Mouse (Mus musculus) CH12.LX (cell line): ENCODE data around the gene Slc16a5. TPM values are rescaled to one million over a fixed set of nuclear protein-coding genes. Genes with fewer than 3 reads are reported as not detected.
A peak's percentile ranks its signal among the peaks of the same experiment; 100 is the strongest.

ENCODE experiments used
- DNase-seq: peaks from one replicate; pipeline ENCODE4 v3.0.0-alpha.2; 2013; ENCODE audit errors: extremely low read depth
- H3K27ac ChIP-seq: 2 replicates; pipeline ENCODE4 v1.5.1; 2012; ENCODE audit warnings: low read depth, mild to moderate bottlenecking, control low read depth, moderate library complexity; ENCODE audit not compliant: insufficient read depth
- H3K27me3 ChIP-seq: replicated peaks from 2 replicates; pipeline ENCODE3; 2012; ENCODE audit warnings: inconsistent platforms
- H3K36me3 ChIP-seq, 2 experiments: replicated peaks in 1 of 2; 2 replicates each; pipeline versions ENCODE3 to v1.6.1; 2012; ENCODE audit warnings: inconsistent platforms in 1 of 2, low read length in 1 of 2, mild to moderate bottlenecking in 1 of 2, mixed read lengths in 1 of 2, moderate library complexity in 1 of 2; ENCODE audit not compliant: control insufficient read depth in 1 of 2, insufficient read depth in 1 of 2
- H3K4me1 ChIP-seq, 2 experiments: 2 replicates each; pipeline ENCODE4 v1.6.1; 2012; ENCODE audit warnings: inconsistent platforms in 1 of 2, moderate library complexity in 1 of 2; ENCODE audit not compliant: insufficient read depth in 2 of 2, control insufficient read depth in 1 of 2
- H3K4me2 ChIP-seq: 2 replicates; pipeline ENCODE4 v1.6.1; 2012; ENCODE audit warnings: low read depth, mild to moderate bottlenecking, control low read depth; ENCODE audit not compliant: poor library complexity, insufficient read depth, severe bottlenecking
- H3K4me3 ChIP-seq, 3 experiments: fragments of 150-350 bp in 1 of 3; sonication (generic) in 1 of 3; replicated peaks in 1 of 3; 2 replicates each; pipeline versions ENCODE3 to v1.5.1; 2011 to 2012; ENCODE audit warnings: low read depth in 2 of 3, low read length in 2 of 3, mild to moderate bottlenecking in 2 of 3, moderate library complexity in 2 of 3, control low read depth in 1 of 3, improper control_type of control experiment in 1 of 3, inconsistent platforms in 1 of 3, mixed read lengths in 1 of 3; ENCODE audit not compliant: poor library complexity in 1 of 3
- H3K79me2 ChIP-seq: replicated peaks from 2 replicates; pipeline ENCODE4 v1.6.1; 2012; ENCODE audit warnings: mild to moderate bottlenecking, moderate library complexity; ENCODE audit not compliant: control insufficient read depth, poor library complexity, insufficient read depth, severe bottlenecking; ENCODE audit errors: extremely low read depth
- H3K9ac ChIP-seq: 2 replicates; pipeline ENCODE4 v1.6.1; 2012; ENCODE audit warnings: low read depth, mild to moderate bottlenecking, control low read depth, moderate library complexity; ENCODE audit not compliant: insufficient read depth
- H3K9me3 ChIP-seq: replicated peaks from 2 replicates; pipeline ENCODE3; 2012; ENCODE audit warnings: low read length, inconsistent platforms, mixed read lengths
- BHLHE40 ChIP-seq: IDR thresholded peaks from 2 replicates; pipeline ENCODE4 v1.6.1; 2011; ENCODE audit warnings: mild to moderate bottlenecking, low read depth, low read length, improper control_type of control experiment
- CTCF ChIP-seq, 2 experiments: IDR thresholded peaks in 1 of 2; conservative IDR thresholded peaks in 1 of 2; 2 replicates each; pipeline ENCODE4 v1.5.1; 2011 to 2012; ENCODE audit warnings: low read depth in 2 of 2, low read length in 2 of 2, improper control_type of control experiment in 1 of 2, inconsistent platforms in 1 of 2, mild to moderate bottlenecking in 1 of 2, moderate library complexity in 1 of 2
- E2F4 ChIP-seq: IDR thresholded peaks from 2 replicates; pipeline ENCODE4 v1.6.1; 2011; ENCODE audit warnings: low read depth, low read length, improper control_type of control experiment; ENCODE audit not compliant: insufficient replicate concordance
- EP300 ChIP-seq: IDR thresholded peaks from 2 replicates; pipeline ENCODE4 v1.6.1; 2011; ENCODE audit warnings: low read length, improper control_type of control experiment
- ETS1 ChIP-seq: conservative IDR thresholded peaks from 2 replicates; pipeline ENCODE4 v1.6.1; 2012; ENCODE audit warnings: low read depth, mild to moderate bottlenecking, inconsistent platforms, low read length, improper control_type of control experiment, moderate library complexity
- GABPA ChIP-seq: IDR thresholded peaks from 2 replicates; pipeline ENCODE4 v1.6.1; 2012; ENCODE audit warnings: low read depth, low read length, improper control_type of control experiment, inconsistent platforms; ENCODE audit not compliant: insufficient replicate concordance
- JUN ChIP-seq: IDR thresholded peaks from 2 replicates; pipeline ENCODE4 v1.6.1; 2011; ENCODE audit warnings: low read depth, mild to moderate bottlenecking, low read length, improper control_type of control experiment, moderate library complexity; ENCODE audit not compliant: insufficient read depth
- MAFK ChIP-seq: IDR thresholded peaks from 2 replicates; pipeline ENCODE4 v1.6.1; 2011; ENCODE audit warnings: low read length, improper control_type of control experiment; ENCODE audit not compliant: insufficient replicate concordance
- MEF2A ChIP-seq: IDR thresholded peaks from 2 replicates; pipeline ENCODE4 v1.6.1; 2014; ENCODE audit warnings: low read depth, mild to moderate bottlenecking, inconsistent platforms, low read length, improper control_type of control experiment, borderline replicate concordance
- MXI1 ChIP-seq: IDR thresholded peaks from 2 replicates; pipeline ENCODE4 v1.6.1; 2011; ENCODE audit warnings: mild to moderate bottlenecking, low read depth, low read length, improper control_type of control experiment
- NRF1 ChIP-seq: IDR thresholded peaks from 2 replicates; pipeline ENCODE4 v1.6.1; 2014; ENCODE audit warnings: low read depth, mild to moderate bottlenecking, inconsistent platforms, low read length, improper control_type of control experiment, moderate library complexity
- UBTF ChIP-seq: IDR thresholded peaks from 2 replicates; pipeline ENCODE4 v1.6.1; 2012; ENCODE audit warnings: low read depth, mild to moderate bottlenecking, inconsistent platforms, low read length, improper control_type of control experiment, moderate library complexity
- USF1 ChIP-seq: IDR thresholded peaks from 2 replicates; pipeline ENCODE4 v1.6.1; 2014; ENCODE audit warnings: low read depth, mild to moderate bottlenecking, inconsistent platforms, low read length, improper control_type of control experiment
- ZKSCAN1 ChIP-seq: IDR thresholded peaks from 2 replicates; pipeline ENCODE4 v1.6.1; 2012; ENCODE audit warnings: low read depth, inconsistent platforms, low read length, improper control_type of control experiment, borderline replicate concordance
- ZMIZ1 ChIP-seq: IDR thresholded peaks from 2 replicates; pipeline ENCODE4 v1.6.1; 2012; ENCODE audit warnings: low read depth, mild to moderate bottlenecking, inconsistent platforms, low read length, improper control_type of control experiment
- dilution Hi-C: fragments of 300-500 bp; cut with MboI; formaldehyde crosslinking; loops from 2 replicates; pipeline ENCODE4 v1.14.3; 2020; ENCODE audit warnings: low sequenced_read_pairs; ENCODE audit not compliant: extremely low pct_unique_long_range_greater_than_20kb, extremely low pct_ligation_motif_present
- in situ Hi-C: fragments of 300-500 bp; cut with MboI; formaldehyde crosslinking; loops from 3 replicates; pipeline ENCODE4 v1.14.3; 2019; ENCODE audit warnings: low sequenced_read_pairs, low pct_ligation_motif_present, low pct_unique_long_range_greater_than_20kb, mixed read lengths
- polyA plus RNA-seq: library from polyadenylated mRNA; unstranded; fragments of >175 nt; gene quantifications from 2 replicates; pipeline ENCODE4 v1.2.1, GENCODE M21; 2012; ENCODE audit warnings: low read depth; ENCODE audit not compliant: insufficient read length
- total RNA-seq, 2 experiments: library from RNA; depleted of rRNA; stranded (reverse); fragments of 300-350 nt in 1 of 2; fragments of >200 nt in 1 of 2; gene quantifications; 2 replicates each; pipeline ENCODE4 v1.2.3; 2012 to 2014

Slc16a5 gene
- total and polyA plus RNA-seq, 3 experiments: 0.51 to 0.71 TPM; not detected in 1

DNA sequence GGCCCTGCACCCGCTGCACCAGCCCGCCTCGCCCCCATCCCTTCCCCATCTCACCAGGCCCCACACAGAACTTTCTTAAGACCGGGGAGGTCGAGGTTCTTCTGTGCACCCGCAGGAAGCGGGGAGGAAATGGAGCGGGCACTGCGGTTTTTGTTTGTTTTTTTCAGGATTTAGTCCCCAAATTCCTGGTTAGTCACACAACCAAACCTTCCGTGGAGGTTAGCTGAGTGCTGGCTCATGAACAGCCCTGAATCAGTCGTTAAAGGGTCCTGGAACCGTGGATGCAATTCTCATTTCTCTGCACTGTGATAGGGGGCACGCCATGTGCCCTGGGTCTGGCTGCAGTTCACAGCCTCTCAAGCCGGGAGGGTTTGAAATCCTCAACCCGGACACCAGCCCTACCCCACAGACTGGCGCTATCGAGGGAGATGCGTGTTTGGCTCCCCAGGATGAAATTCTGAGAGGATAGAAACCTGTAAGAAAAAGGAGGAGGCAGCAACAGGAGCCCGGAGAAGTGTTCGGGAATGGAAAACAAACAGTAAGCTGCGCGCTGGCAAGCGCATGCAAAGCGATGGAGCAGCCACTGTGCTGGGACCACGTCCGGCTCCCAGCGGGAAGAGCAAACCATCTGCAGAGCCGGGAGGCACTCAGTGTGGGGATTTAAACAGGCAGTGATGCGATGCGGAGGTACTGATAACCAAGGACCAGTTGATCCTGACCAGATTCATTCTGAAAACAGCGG, 26.5 kb upstream of the Slc16a5 start:
- peaks cover 9% of the 10 kb centered on the region for H3K9me3 ChIP-seq
- no peak overlapping the region for H3K4me3 ChIP-seq
- dilution Hi-C loops: no loop called here
- DNase-seq: no peak
- H3K36me3 ChIP-seq: peaks cover 15 to 26% of the 10 kb centered on the region in 2 experiments
- in situ Hi-C loops: no loop called here
- H3K4me2 ChIP-seq: no peak overlapping the region
- no peak overlapping the region for H3K27ac ChIP-seq
- no peak for TF ChIP-seq NRF1
- no peak for TF ChIP-seq MEF2A
- TF ChIP-seq JUN: no peak
- TF ChIP-seq ZKSCAN1: no peak
- no peak for TF ChIP-seq ETS1
- no peak for TF ChIP-seq EP300
- no peak for TF ChIP-seq ZMIZ1
- no peak for TF ChIP-seq MXI1
- no peak for TF ChIP-seq E2F4
- no peak for TF ChIP-seq UBTF
- TF ChIP-seq GABPA: no peak
- TF ChIP-seq USF1: no peak
- no peak for TF ChIP-seq BHLHE40
- TF ChIP-seq, all 38 proteins: peak for 0
- no peak overlapping the region for H3K9ac ChIP-seq
- no peaks in the 10 kb centered on the region for H3K79me2 ChIP-seq
- no peaks in the 10 kb centered on the region for H3K27me3 ChIP-seq
- no peaks in the 10 kb centered on the region for H3K4me1 ChIP-seq

DNA sequence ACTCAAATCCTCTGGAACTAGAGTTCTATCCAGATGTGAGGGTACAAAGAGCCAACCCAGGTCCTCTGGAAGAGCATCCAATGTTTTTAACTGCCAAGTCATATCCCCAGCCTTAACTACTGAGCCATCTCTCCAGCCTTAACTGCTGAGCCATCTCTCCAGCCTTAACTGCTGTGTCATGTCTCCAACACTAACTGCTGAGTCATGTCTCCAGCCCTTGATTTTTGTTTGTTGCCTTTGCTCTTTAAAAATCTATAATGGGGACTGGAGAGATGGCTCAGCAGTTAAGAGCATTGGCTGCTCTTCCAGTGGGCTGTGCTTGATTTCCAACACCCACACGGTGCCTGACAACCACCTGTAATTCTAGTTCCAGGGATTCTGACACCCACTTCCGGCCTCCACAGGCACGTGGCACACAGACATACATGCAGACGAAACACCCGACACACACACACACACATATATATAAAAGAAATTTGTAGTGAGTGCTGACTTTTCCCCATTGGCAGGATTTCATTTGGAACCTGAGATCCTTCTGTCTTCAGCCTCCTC, 24.6 kb upstream of the Slc16a5 start:
- TF ChIP-seq CTCF (conservative IDR thresholded peaks at IDR 0.05 in 1 of 2, IDR thresholded peaks at IDR 0.05 in 1 of 2; ENCODE audit: low read depth in 2 of 2, low read length in 2 of 2) (no peak), MAFK (peak; percentile 78; the same call in 1 of the 2 replicates)
- dilution Hi-C loops: no loop called here

More for the DNA sequence above, 24.6 kb upstream of the Slc16a5 start:
- Histone ChIP-seq H3K4me1 (no peaks in the 10 kb centered on the region), H3K4me2 (no peak overlapping the region), H3K36me3 (peaks cover 0 to 7% of the 10 kb centered on the region in 2 experiments), H3K27ac (no peak overlapping the region), H3K27me3 (peaks cover 3% of the 10 kb centered on the region), H3K4me3 (no peak overlapping the region), H3K9ac (no peak overlapping the region), H3K9me3 (peaks cover 9% of the 10 kb centered on the region), H3K79me2 (no peaks in the 10 kb centered on the region)
- in situ Hi-C loops: no loop called here
- DNase-seq: no peak
